Mouse (Mus musculus) brain, adult 2 months (tissue): ENCODE measurements at regions not wholly inside any gene's neighbourhood (a gene's known extent, or its start where the extent isn't known, plus 50 kb on each side); places are given as distances from the start of the nearest gene placed in this dataset.
A peak's percentile ranks its signal among the peaks of the same experiment; 100 is the strongest.

ENCODE experiments used
- DNase-seq: peaks from one replicate; pipeline ENCODE4 v3.0.0; 2011; ENCODE audit warnings: low read depth, low spot score

- no peak for DNase-seq
Observed at GRCm38 (mm10) chrX:60833456-60833855, 59.8 kb downstream of the Sox3 start.

- DNase-seq, result no peak
Observed at GRCm38 (mm10) chrX:60831330-60832027, 61.8 kb downstream of the Sox3 start.

GRCm38 (mm10) chrX:60825181-60826080 is 67.8 kb downstream of the Sox3 start:
- peak; percentile 10 for DNase-seq

GRCm38 (mm10) chrX:60798567-60798966 is 94.7 kb downstream of the Sox3 start:
- DNase-seq, result no peak

- DNase-seq, result no peak
Observed at GRCm38 (mm10) chrX:60780766-60781165, 112.5 kb downstream of the Sox3 start.

GRCm38 (mm10) chrX:60780161-60780560 is 113.1 kb downstream of the Sox3 start:
- DNase-seq, result no peak

- no peak for DNase-seq
Observed at GRCm38 (mm10) chrX:60773645-60774044, 119.6 kb downstream of the Sox3 start.

- no peak for DNase-seq
Observed at GRCm38 (mm10) chrX:60772439-60772838, 120.8 kb downstream of the Sox3 start.

- no peak for DNase-seq
Observed at GRCm38 (mm10) chrX:60750456-60750855, 142.8 kb downstream of the Sox3 start.

- DNase-seq, result no peak
Observed at GRCm38 (mm10) chrX:60743971-60744370, 149.3 kb downstream of the Sox3 start.

GRCm38 (mm10) chrX:60743020-60743707 is 150.1 kb downstream of the Sox3 start:
- DNase-seq, result peak; percentile 9

- no peak for DNase-seq
Observed at GRCm38 (mm10) chrX:60719428-60720151, 127.1 kb upstream of the Atp11c start.

GRCm38 (mm10) chrX:60718794-60719193 is 126.3 kb upstream of the Atp11c start:
- no peak for DNase-seq

- no peak for DNase-seq
Observed at GRCm38 (mm10) chrX:60718156-60718769, 125.8 kb upstream of the Atp11c start.

GRCm38 (mm10) chrX:60681036-60681706 is 88.7 kb upstream of the Atp11c start:
- DNase-seq, result no peak

GRCm38 (mm10) chrX:60644726-60645318 is 52.3 kb upstream of the Atp11c start:
- peak; percentile 0 for DNase-seq
